Mouse (Mus musculus): ENCODE data around the gene Vps13d. TPM values are rescaled to one million over a fixed set of nuclear protein-coding genes. Genes with fewer than 3 reads are reported as not detected.

Vps13d gene
- total and polyA plus RNA-seq, 2 experiments from 2014 or later = 9.0 to 42.6 TPM

DNA sequence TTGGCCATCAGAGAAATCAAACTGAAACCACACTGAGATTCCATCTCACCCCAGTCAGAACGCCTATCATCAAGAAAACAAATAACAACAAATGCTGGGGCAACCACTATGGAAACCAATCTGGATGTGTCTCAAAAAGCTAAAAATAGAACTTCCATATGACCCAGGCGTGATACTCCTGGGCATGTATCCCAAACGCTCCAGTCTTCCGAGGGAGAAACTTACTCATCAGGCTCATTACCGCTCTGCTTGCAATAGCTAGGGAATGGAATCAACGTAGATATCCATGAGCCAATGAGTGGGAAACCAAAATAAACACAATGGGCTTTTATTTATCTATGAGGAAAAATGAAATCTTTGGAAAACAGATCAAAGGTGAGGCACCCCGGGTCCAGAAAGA, 242.9 kb downstream of the Vps13d start:
- Histone ChIP-seq H3K27ac (ENCODE audit: low read depth) (peak overlapping the region; percentile 70), H3K27me3 (ENCODE audit: control insufficient read depth, insufficient read depth, low read length) (no peaks in the 10 kb centered on the region), H3K4me1 (ENCODE audit: control insufficient read depth, insufficient read depth) (peaks cover 47% of the 10 kb centered on the region), H3K36me3 (replicated peaks; ENCODE audit: control insufficient read depth, insufficient read depth, low read length) (no peaks in the 10 kb centered on the region), H3K9me3 (replicated peaks; ENCODE audit: control insufficient read depth, low read length) (no peaks in the 10 kb centered on the region), H3K9ac (replicated peaks; ENCODE audit: low read depth, low read length) (no peak overlapping the region), H3K4me2 (ENCODE audit: low read depth, low read length) (no peak overlapping the region), H3K4me3 (ENCODE audit: low read depth, low read length) (no peak overlapping the region)
- ATAC-seq (ENCODE audit: insufficient read depth, low read depth) (0 out of 2 replicates have a peak, but pooled peaks have one; percentile 21), DNase-seq (ENCODE audit: low spot score) (peak; percentile 86)
- WGBS = 26% methylated on average over 7 of the region's 7 CpGs
- TF ChIP-seq CTCF (IDR thresholded peaks at IDR 0.05; ENCODE audit: low read depth) = no peak
- peak; percentile 65 for TF ChIP-seq EP300 (IDR thresholded peaks at IDR 0.05; ENCODE audit: low read depth)

DNA sequence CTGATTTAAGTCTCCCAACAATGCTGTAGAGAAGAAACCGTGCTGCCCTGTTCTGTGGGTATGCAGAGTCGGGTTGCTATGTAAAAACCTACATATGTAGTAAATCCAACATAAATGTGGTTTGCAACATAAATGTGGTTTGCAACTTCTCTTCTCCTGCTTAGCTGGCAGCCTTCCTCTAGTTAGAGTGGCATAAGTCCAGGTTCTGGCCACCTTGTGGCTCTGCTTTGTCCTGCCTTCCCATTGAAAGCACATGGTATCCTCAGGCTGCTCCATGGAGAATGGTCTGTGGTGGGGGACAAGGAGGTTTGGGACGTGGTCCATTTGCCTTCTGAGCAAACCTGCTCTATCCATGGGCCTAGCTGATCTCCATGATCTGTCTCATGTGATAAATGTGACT, 243.9 kb downstream of the Vps13d start:
- Histone ChIP-seq H3K4me3 (ENCODE audit: low read depth, low read length) (no peak overlapping the region), H3K36me3 (replicated peaks; ENCODE audit: control insufficient read depth, insufficient read depth, low read length) (no peaks in the 10 kb centered on the region), H3K27ac (ENCODE audit: low read depth) (peak overlapping the region; percentile 44; the same call in 1 of the 2 replicates), H3K4me1 (ENCODE audit: control insufficient read depth, insufficient read depth) (peaks cover 47% of the 10 kb centered on the region), H3K9ac (replicated peaks; ENCODE audit: low read depth, low read length) (no peak overlapping the region), H3K9me3 (replicated peaks; ENCODE audit: control insufficient read depth, low read length) (no peaks in the 10 kb centered on the region), H3K4me2 (ENCODE audit: low read depth, low read length) (no peak overlapping the region), H3K27me3 (ENCODE audit: control insufficient read depth, insufficient read depth, low read length) (no peaks in the 10 kb centered on the region)
- DNase-seq (ENCODE audit: low spot score) (no peak), ATAC-seq (ENCODE audit: insufficient read depth, low read depth) (no peak)
- WGBS = 89% methylated on average over 3 of the region's 3 CpGs
- 0 out of 2 replicates have a peak, but pooled peaks have one; percentile 6 for TF ChIP-seq CTCF (IDR thresholded peaks at IDR 0.05; ENCODE audit: low read depth)
- no peak for TF ChIP-seq EP300 (IDR thresholded peaks at IDR 0.05; ENCODE audit: low read depth)

DNA sequence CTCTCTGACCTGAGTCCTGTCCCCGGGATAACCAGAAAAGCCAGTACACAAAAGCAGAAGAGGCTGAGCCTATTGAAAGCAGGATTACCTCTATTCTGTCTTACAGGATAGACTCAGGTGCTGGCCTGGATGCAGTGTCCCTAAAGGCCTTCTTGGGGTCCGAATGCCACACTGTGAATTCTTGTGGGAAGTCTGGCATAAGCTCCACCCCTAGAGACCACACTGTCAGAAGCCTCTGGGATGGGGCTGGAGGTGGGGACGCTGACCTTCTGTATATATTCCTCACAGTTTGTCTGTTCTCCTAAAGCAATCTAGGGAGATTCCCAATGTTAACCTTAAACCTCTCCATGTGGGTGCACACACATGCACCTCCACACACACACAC, 244.5 kb downstream of the Vps13d start:
- ATAC-seq (ENCODE audit: insufficient read depth, low read depth) (no peak), DNase-seq (ENCODE audit: low spot score) (no peak)
- Histone ChIP-seq H3K4me3 (ENCODE audit: low read depth, low read length) (no peak overlapping the region), H3K27ac (ENCODE audit: low read depth) (peak overlapping the region; percentile 92), H3K4me1 (ENCODE audit: control insufficient read depth, insufficient read depth) (peaks cover 47% of the 10 kb centered on the region), H3K9ac (replicated peaks; ENCODE audit: low read depth, low read length) (no peak overlapping the region), H3K4me2 (ENCODE audit: low read depth, low read length) (no peak overlapping the region), H3K36me3 (replicated peaks; ENCODE audit: control insufficient read depth, insufficient read depth, low read length) (no peaks in the 10 kb centered on the region), H3K9me3 (replicated peaks; ENCODE audit: control insufficient read depth, low read length) (no peaks in the 10 kb centered on the region), H3K27me3 (ENCODE audit: control insufficient read depth, insufficient read depth, low read length) (no peaks in the 10 kb centered on the region)
- 63% methylated on average over 3 of the region's 3 CpGs for WGBS
- TF ChIP-seq CTCF (IDR thresholded peaks at IDR 0.05; ENCODE audit: low read depth) (no peak), EP300 (IDR thresholded peaks at IDR 0.05; ENCODE audit: low read depth) (no peak)

DNA sequence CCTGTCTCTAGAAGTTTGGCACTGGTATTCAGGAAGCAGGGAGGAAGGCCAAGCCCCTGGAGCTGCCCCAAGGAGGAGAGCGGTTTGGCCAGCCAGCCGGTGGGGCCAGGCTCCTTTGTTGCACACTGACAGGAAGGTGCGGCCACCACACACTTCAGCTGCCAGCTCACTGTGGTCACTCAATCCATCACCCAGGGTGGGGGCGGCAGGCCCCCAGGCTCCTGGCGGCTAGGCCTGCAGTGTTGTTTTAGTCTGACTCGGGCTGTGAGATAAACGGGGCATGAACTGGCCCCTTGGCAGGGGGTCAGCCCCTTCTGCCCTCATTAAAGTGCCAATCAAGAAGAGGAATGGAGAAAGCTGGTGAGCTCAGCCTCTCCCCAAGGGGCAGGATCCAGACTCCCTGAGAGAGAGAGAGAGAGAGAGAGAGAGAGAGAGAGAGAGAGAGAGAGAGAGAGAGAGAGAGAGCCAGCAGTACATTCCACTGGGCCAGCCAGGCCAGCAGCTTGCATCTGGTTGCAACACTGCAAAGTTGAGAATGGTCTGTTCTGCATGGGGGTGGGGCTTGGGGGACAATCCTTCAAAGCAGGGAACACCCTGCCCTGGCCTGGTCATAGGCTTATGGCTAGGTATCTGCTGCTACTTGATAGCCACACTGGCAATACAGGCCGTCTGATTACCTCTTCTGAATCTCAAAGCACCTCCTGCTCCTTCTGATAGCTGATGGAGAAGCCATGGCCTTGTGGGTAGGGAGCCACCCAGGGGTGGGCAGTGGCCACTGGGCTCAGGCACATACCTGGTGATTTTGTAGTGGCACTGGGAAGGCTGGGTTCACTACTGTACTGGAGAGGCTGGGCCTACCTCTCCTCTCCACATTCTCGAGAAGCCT, 245.1 kb downstream of the Vps13d start:
- no peaks in the 10 kb centered on the region for H3K36me3 ChIP-seq (replicated peaks; ENCODE audit: control insufficient read depth, insufficient read depth, low read length)
- peaks cover 47% of the 10 kb centered on the region for H3K4me1 ChIP-seq (ENCODE audit: control insufficient read depth, insufficient read depth)
- peak overlapping the region; percentile 92 for H3K27ac ChIP-seq (ENCODE audit: low read depth)
- no peaks in the 10 kb centered on the region for H3K9me3 ChIP-seq (replicated peaks; ENCODE audit: control insufficient read depth, low read length)
- WGBS = 13% methylated on average over 9 of the region's 9 CpGs
- H3K9ac ChIP-seq (replicated peaks; ENCODE audit: low read depth, low read length) = peak overlapping the region; percentile 36; the same call in 1 of the 2 replicates
- TF ChIP-seq CTCF (IDR thresholded peaks at IDR 0.05; ENCODE audit: low read depth) (no peak), EP300 (IDR thresholded peaks at IDR 0.05; ENCODE audit: low read depth) (peak; percentile 58; the same call in 1 of the 2 replicates)
- DNase-seq (ENCODE audit: low spot score) (peak; percentile 77), ATAC-seq (ENCODE audit: insufficient read depth, low read depth) (peak; percentile 67)
- H3K4me2 ChIP-seq (ENCODE audit: low read depth, low read length) = no peak overlapping the region
- no peaks in the 10 kb centered on the region for H3K27me3 ChIP-seq (ENCODE audit: control insufficient read depth, insufficient read depth, low read length)
- no peak overlapping the region for H3K4me3 ChIP-seq (ENCODE audit: low read depth, low read length)

DNA sequence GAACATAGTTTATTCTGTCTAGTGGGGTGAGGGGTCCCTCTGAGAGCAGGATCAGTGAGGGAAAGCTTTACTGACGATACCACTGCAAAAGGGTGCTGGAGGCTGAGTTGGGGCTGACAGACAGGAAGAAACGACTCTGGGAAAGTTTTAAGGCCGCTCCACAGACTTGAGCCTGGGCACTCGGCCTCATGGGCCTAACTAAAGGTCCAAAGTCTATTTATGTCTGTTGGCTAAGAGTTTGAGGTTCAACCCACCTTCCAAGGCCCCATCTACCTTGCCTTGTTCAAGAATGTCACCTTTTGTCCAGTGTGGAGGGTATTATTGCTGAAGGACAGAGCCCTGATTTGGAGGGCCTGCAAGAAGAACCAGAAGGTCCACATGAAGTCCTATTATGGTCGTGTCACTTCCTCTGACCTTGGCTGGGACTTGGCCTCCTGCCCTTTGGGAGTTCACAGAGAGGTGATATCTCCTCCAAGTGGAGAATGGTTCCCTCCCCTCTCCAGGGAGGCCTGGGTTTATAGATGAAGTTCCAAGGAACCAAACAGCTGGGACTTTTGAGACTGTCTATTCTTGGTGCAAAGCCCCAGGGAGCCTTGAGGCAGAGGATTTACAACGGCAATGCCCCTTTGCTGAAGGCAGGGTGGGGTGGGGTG, 246.9 kb downstream of the Vps13d start:
- no peak overlapping the region for H3K4me2 ChIP-seq (ENCODE audit: low read depth, low read length)
- no peaks in the 10 kb centered on the region for H3K9me3 ChIP-seq (replicated peaks; ENCODE audit: control insufficient read depth, low read length)
- H3K36me3 ChIP-seq (replicated peaks; ENCODE audit: control insufficient read depth, insufficient read depth, low read length) = no peaks in the 10 kb centered on the region
- no peak for TF ChIP-seq EP300 (IDR thresholded peaks at IDR 0.05; ENCODE audit: low read depth)
- no peak for TF ChIP-seq CTCF (IDR thresholded peaks at IDR 0.05; ENCODE audit: low read depth)
- DNase-seq (ENCODE audit: low spot score) (peak; percentile 79), ATAC-seq (ENCODE audit: insufficient read depth, low read depth) (peak; percentile 66)
- H3K27ac ChIP-seq (ENCODE audit: low read depth) = peak overlapping the region; percentile 92
- 26% methylated on average over 6 of the region's 6 CpGs for WGBS
- peaks cover 47% of the 10 kb centered on the region for H3K4me1 ChIP-seq (ENCODE audit: control insufficient read depth, insufficient read depth)
- no peaks in the 10 kb centered on the region for H3K27me3 ChIP-seq (ENCODE audit: control insufficient read depth, insufficient read depth, low read length)
- no peak overlapping the region for H3K4me3 ChIP-seq (ENCODE audit: low read depth, low read length)
- no peak overlapping the region for H3K9ac ChIP-seq (replicated peaks; ENCODE audit: low read depth, low read length)
